Mouse (Mus musculus): ENCODE data around the gene Nme2.

DNA sequence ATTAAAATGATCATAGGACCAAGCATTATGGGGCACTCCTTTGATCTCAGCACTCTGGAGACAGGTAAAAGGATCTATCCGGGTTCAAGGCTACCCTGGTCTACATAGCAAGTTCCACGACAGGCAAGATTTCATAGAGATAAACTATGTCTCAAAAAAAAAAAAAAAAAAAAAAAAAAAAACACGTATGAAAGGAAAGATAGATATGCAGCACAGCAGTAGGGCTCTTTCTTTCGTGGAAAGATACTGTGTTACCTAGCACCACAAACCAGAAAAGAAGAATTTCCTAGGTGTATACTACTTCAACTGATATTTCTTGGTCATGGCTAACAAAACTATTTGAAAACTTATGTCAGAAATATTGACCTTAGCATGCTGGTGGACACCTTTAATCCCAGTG lies 49.2 kb downstream of the Nme2 start:
- no peak for TF ChIP-seq POLR2A (IDR thresholded peaks at IDR 0.05; ENCODE audit: low read depth, low read length)
- no peak for TF ChIP-seq CTCF (IDR thresholded peaks at IDR 0.05; ENCODE audit: borderline replicate concordance, insufficient read depth, low read length)

Data from embryonic fibroblast, embryonic 13.5 days (primary cell).